Mouse (Mus musculus): Measurements from ENCODE around the gene Hexim2. TPM values are rescaled to one million over a fixed set of nuclear protein-coding genes. Genes with fewer than 3 reads are reported as not detected.
A peak's percentile ranks its signal among the peaks of the same experiment; 100 is the strongest.

Gene Hexim2
- polyA plus RNA-seq, 1 experiment from 2014 or later: 6.5 TPM

DNA sequence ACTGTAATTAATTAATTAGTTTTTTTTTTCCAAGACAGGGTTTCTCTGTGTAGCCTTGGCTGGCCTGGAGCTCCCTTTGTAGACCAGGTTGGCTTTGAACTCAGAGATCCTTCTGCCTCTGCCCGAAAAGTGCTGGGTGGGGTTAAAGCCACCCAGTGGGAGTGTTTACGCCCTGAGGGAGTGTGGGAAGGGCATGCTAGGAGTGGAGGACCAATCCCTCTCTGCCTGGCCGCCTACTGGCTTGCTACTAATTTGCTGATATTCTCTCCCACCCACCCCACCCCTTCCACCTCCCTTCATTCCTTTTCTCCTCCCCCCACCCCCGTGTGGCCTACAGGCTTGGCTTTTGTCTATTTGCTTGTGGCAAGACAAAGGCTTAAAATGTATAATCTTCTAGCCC is 25.8 kb upstream of the Hexim2 start:
- Histone ChIP-seq H3K9me3 (replicated peaks; ENCODE audit: low read length) (no peaks in the 10 kb centered on the region), H3K9ac (ENCODE audit: low read depth, low read length) (no peak overlapping the region), H3K4me2 (ENCODE audit: low read length) (no peak overlapping the region), H3K36me3 (ENCODE audit: insufficient read depth, low read length) (no peaks in the 10 kb centered on the region), H3K27ac (peak overlapping the region; percentile 75; the same call in 1 of the 2 replicates), H3K27me3 (ENCODE audit: insufficient read depth, low read length) (no peaks in the 10 kb centered on the region), H3K4me1 (replicated peaks; ENCODE audit: insufficient read depth, low read length) (peaks cover 14% of the 10 kb centered on the region), H3K4me3 (replicated peaks; ENCODE audit: low read depth, low read length) (no peak overlapping the region)
- no peak for TF ChIP-seq CTCF (IDR thresholded peaks at IDR 0.05; ENCODE audit: low read depth)
- ATAC-seq (replicated peaks; ENCODE audit: low FRiP score, low read depth): no peak
- no peak for DNase-seq (ENCODE audit: low spot score)
- WGBS: 70% methylated on average over 4 of the region's 4 CpGs

DNA sequence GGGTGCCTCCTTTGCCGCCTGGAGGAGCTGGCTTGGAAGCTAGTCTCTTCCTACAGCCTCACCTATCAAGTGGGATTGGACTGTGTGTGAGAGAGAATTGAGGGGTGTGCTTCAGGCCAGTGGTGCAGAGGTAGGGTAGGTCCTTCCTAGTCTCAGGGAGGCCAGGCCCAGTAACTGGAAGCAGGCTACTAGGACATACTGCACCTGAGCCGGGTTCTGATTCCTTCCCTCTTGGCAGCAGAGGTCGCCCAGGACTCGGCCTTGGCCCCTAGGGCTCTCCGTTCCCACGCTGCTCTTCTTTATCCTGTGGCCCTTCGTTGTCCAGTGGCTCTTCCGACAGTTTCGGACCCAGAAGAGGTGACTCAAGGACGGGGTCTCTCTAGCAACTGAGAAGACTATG is 20.9 kb upstream of the Hexim2 start:
- H3K27ac ChIP-seq: peak overlapping the region; percentile 71
- H3K27me3 ChIP-seq (ENCODE audit: insufficient read depth, low read length): no peaks in the 10 kb centered on the region
- ATAC-seq (replicated peaks; ENCODE audit: low FRiP score, low read depth): no peak
- peak overlapping the region; percentile 37; the same call in 1 of the 2 replicates for H3K4me3 ChIP-seq (replicated peaks; ENCODE audit: low read depth, low read length)
- H3K9me3 ChIP-seq (replicated peaks; ENCODE audit: low read length): no peaks in the 10 kb centered on the region
- WGBS: 22% methylated on average over 10 of the region's 10 CpGs
- DNase-seq (ENCODE audit: low spot score): no peak
- H3K9ac ChIP-seq (ENCODE audit: low read depth, low read length): peak overlapping the region; percentile 60
- H3K4me1 ChIP-seq (replicated peaks; ENCODE audit: insufficient read depth, low read length): peaks cover 21% of the 10 kb centered on the region
- TF ChIP-seq CTCF (IDR thresholded peaks at IDR 0.05; ENCODE audit: low read depth): no peak
- peak overlapping the region; percentile 73 for H3K4me2 ChIP-seq (ENCODE audit: low read length)
- no peaks in the 10 kb centered on the region for H3K36me3 ChIP-seq (ENCODE audit: insufficient read depth, low read length)

DNA sequence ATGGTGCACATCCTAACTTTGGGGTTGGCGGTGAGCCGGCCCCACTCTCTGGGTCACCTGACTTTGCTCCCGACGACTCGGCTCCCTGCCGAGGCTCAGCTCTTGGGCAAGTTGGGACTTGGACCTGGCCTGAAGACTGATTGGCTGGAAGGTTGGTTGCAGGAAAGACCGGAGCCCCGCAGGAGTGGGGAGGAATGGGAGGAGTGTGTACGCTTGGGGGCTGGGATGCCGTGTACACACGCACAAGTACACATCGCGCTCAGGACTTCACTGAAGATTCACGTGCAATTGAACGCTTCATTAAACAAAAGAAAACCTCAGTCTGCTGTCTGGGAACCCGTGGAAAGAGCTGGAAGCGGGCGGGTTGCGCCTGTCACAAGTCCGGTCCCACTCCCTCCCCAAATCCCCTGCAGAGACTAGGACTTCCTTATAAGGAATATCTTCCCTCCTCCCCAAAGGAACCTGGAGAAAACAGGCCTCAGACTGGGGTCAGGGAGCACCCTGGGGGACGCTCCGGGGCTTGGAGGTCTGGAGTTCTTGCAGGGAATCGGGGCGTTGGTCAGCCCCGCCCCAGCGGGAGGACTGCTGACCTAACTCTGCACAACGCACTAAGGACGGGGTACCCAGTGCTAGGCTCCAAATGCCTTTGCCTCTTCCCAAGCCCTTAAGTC is 20.2 kb upstream of the Hexim2 start:
- peak overlapping the region; percentile 73 for H3K4me2 ChIP-seq (ENCODE audit: low read length)
- ATAC-seq (replicated peaks; ENCODE audit: low FRiP score, low read depth): no peak; the same call in 1 of the 2 replicates

DNA sequence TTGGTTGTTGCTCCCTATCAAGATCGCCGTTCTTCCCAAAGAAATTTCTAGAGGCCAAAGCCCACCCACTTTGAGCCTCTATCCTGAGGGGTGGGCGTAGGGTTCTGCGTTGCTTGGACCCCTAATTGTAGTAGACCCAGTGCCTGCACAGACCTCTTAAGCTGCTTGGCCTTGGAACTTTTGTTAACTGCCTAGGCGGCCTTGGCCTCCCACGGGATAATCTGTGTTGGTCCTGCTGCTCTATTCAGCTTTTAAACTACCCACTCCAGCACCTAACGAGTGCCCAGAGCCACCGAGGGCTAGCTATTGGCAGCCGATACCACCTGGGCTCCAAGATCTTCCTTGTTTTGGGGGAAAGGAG is 19.7 kb upstream of the Hexim2 start:
- H3K27me3 ChIP-seq (ENCODE audit: insufficient read depth, low read length): no peaks in the 10 kb centered on the region
- H3K4me1 ChIP-seq (replicated peaks; ENCODE audit: insufficient read depth, low read length): peaks cover 21% of the 10 kb centered on the region
- peak overlapping the region; percentile 73 for H3K4me2 ChIP-seq (ENCODE audit: low read length)
- H3K9ac ChIP-seq (ENCODE audit: low read depth, low read length): peak overlapping the region; percentile 60
- peak overlapping the region; percentile 71; the same call in 1 of the 2 replicates for H3K27ac ChIP-seq
- H3K4me3 ChIP-seq (replicated peaks; ENCODE audit: low read depth, low read length): peak overlapping the region; percentile 37; the same call in 1 of the 2 replicates
- no peak for TF ChIP-seq CTCF (IDR thresholded peaks at IDR 0.05; ENCODE audit: low read depth)
- H3K9me3 ChIP-seq (replicated peaks; ENCODE audit: low read length): no peaks in the 10 kb centered on the region
- ATAC-seq (replicated peaks; ENCODE audit: low FRiP score, low read depth) (no peak), DNase-seq (ENCODE audit: low spot score) (no peak)
- WGBS: 25% methylated on average over 9 of the region's 9 CpGs
- H3K36me3 ChIP-seq (ENCODE audit: insufficient read depth, low read length): no peaks in the 10 kb centered on the region

More for the DNA sequence above, 20.2 kb upstream of the Hexim2 start:
- Histone ChIP-seq H3K4me1 (replicated peaks; ENCODE audit: insufficient read depth, low read length) (peaks cover 21% of the 10 kb centered on the region), H3K36me3 (ENCODE audit: insufficient read depth, low read length) (no peaks in the 10 kb centered on the region), H3K27me3 (ENCODE audit: insufficient read depth, low read length) (no peaks in the 10 kb centered on the region), H3K9ac (ENCODE audit: low read depth, low read length) (peak overlapping the region; percentile 60), H3K4me3 (replicated peaks; ENCODE audit: low read depth, low read length) (peak overlapping the region; percentile 37), H3K27ac (peak overlapping the region; percentile 71), H3K9me3 (replicated peaks; ENCODE audit: low read length) (no peaks in the 10 kb centered on the region)
- no peak for TF ChIP-seq CTCF (IDR thresholded peaks at IDR 0.05; ENCODE audit: low read depth)
- WGBS: under 1% methylated on average over 28 of the region's 28 CpGs
- peak; percentile 79 for DNase-seq (ENCODE audit: low spot score)

DNA sequence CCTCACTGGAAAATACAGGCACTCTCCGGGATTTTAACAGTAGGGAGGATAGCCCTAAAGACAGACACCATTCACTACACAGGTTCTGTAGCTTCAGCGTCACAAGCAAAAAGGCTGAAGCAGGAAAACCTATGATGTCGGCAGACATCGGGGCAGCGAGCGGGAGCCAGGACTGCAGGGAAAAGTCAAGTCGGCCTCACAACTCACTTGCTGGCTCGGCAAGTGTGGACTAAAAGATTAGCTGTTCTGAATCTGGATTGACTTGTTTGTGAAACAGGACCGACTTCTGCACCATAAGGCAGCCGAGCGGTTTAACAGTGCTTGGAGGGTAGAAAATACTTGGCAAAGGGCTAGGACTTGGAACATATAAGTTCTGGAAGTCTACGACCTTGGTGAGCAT is 19.2 kb upstream of the Hexim2 start:
- H3K27ac ChIP-seq: peak overlapping the region; percentile 71; the same call in 1 of the 2 replicates
- ATAC-seq (replicated peaks; ENCODE audit: low FRiP score, low read depth): no peak
- no peak overlapping the region for H3K4me2 ChIP-seq (ENCODE audit: low read length)

DNA sequence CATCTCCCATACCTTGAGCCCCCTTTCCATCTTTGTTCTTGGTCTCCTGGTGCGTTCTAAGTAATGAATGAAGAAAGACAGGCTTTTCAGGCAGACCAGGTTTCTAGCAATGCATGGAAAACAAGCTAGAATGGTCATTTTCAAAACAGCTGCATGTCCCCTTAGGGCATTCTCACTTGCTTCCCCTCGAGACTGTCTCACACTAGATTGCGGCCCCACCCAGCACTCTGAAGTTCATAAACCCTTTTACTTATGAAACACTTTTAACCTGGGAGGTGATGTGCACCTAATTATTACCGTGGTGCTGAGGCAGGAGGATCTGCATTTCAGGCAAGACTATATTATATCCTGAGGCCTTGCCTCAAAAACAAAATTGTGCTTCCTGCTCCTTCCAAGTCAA is 18.5 kb upstream of the Hexim2 start:
- Histone ChIP-seq H3K27ac (no peak overlapping the region), H3K9me3 (replicated peaks; ENCODE audit: low read length) (no peaks in the 10 kb centered on the region), H3K4me2 (ENCODE audit: low read length) (no peak overlapping the region), H3K9ac (ENCODE audit: low read depth, low read length) (no peak overlapping the region), H3K4me1 (replicated peaks; ENCODE audit: insufficient read depth, low read length) (peaks cover 32% of the 10 kb centered on the region), H3K36me3 (ENCODE audit: insufficient read depth, low read length) (no peaks in the 10 kb centered on the region), H3K27me3 (ENCODE audit: insufficient read depth, low read length) (no peaks in the 10 kb centered on the region), H3K4me3 (replicated peaks; ENCODE audit: low read depth, low read length) (no peak overlapping the region)
- WGBS: 74% methylated on average over 4 of the region's 4 CpGs
- TF ChIP-seq CTCF (IDR thresholded peaks at IDR 0.05; ENCODE audit: low read depth): no peak
- DNase-seq (ENCODE audit: low spot score) (no peak), ATAC-seq (replicated peaks; ENCODE audit: low FRiP score, low read depth) (no peak)

More for the DNA sequence above, 19.2 kb upstream of the Hexim2 start:
- H3K36me3 ChIP-seq (ENCODE audit: insufficient read depth, low read length): no peaks in the 10 kb centered on the region
- no peak for DNase-seq (ENCODE audit: low spot score)
- no peak overlapping the region for H3K9ac ChIP-seq (ENCODE audit: low read depth, low read length)
- peaks cover 25% of the 10 kb centered on the region for H3K4me1 ChIP-seq (replicated peaks; ENCODE audit: insufficient read depth, low read length)
- H3K4me3 ChIP-seq (replicated peaks; ENCODE audit: low read depth, low read length): no peak overlapping the region
- TF ChIP-seq CTCF (IDR thresholded peaks at IDR 0.05; ENCODE audit: low read depth): no peak
- WGBS: 47% methylated on average over 12 of the region's 12 CpGs
- no peaks in the 10 kb centered on the region for H3K27me3 ChIP-seq (ENCODE audit: insufficient read depth, low read length)
- no peaks in the 10 kb centered on the region for H3K9me3 ChIP-seq (replicated peaks; ENCODE audit: low read length)
